Mouse (Mus musculus) left cerebral cortex, adult 8-10 months (tissue): ENCODE results near the gene Mtus2. TPM values are rescaled to one million over a fixed set of nuclear protein-coding genes. Genes with fewer than 3 reads are reported as not detected.

ENCODE experiments used
- DNase-seq, 2 experiments: peaks; one replicate each; pipeline ENCODE4 v3.0.0; 2022; ENCODE audit warnings: low spot score in 2 of 2
- total RNA-seq, 4 experiments: library from RNA; stranded (reverse); gene quantifications; 2 replicates each; pipeline ENCODE4 v1.2.4; 2022

Mtus2 gene
- total RNA-seq, 4 experiments from 2014 or later, result 36.6 to 43.1 (median 39.3) TPM

DNA sequence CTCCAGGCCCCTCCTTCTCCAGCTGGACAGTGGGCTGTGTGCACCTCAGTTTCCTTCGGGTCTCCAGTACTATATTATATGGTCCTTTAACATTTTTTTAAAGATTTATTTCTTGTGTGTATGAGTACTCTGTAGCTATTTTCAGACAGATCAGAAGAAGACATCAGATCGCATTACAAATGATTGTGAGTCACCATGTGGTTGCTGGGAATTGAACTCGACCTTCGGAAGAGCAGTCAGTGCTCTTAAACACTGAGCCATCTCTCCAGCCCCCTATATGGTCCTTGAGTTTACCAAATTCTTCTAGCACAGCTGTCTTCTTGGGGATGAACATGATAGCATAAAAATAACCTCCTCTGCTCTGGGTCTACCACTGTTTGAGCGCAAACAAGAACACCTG lies 382.0 kb downstream of the Mtus2 start:
- no peak for DNase-seq

DNA sequence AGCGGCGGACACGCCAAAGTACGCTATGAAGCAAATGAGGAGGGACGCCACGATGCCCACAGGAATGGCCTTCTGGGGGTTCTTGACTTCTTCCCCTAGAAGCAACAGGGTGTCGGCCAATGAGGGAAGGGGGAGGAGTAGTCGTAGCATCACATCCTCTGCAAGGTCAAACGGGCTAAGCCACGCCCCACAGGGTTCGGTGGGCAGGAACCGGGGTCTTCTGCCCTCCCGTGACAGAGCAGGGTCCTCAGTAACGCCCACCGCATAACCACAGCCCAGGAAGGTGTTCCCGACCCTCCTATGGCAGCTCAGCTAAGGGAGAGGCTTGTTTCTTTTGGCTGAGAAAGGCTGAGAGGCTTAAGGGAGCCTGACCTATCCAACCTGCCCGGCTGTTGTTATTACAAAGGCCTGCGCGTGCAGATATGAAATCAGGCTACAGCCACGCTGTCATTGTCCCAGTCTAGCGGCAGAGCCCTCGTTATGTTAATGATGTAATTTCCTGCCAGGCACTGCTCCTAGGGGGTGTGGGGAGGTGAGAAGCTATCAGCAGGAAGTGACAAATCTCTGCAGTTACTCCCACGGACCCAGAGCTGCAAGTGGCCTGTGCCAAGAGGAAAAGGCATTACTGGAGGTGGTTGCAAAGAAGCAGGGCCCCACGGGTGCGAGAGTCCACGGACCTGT lies 385.1 kb downstream of the Mtus2 start:
- peak in 1 of 2 experiments; percentile 54 for DNase-seq

- no peak for DNase-seq
Observed at GRCm38 (mm10) chr5:148344374-148344773, 387.3 kb downstream of the Mtus2 start.

GRCm38 (mm10) chr5:148346543-148346942 lies 389.4 kb downstream of the Mtus2 start:
- DNase-seq, result no peak

DNA sequence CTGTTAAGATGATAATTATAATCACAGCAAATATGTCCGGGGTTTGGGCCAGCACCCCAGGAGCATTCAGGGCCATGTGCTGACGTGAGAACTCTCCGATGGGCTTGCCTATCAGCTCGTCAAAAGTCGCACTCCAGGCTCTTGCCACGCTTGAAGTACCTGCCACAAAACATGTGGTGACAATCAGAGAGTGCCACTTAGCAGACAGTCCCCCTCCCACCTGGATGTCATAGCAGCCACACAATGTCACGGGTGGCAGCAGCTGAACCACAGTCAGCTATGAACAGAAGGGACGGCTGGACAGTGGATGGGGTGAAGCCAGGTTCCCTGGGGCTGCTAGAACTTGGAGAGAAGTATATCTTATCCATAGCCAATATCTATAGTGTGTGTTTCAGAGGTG lies 391.0 kb downstream of the Mtus2 start:
- no peak for DNase-seq

- no peak for DNase-seq
Observed at GRCm38 (mm10) chr5:148349327-148350011, 392.3 kb downstream of the Mtus2 start.

- no peak for DNase-seq
Observed at GRCm38 (mm10) chr5:148353429-148353828, 396.3 kb downstream of the Mtus2 start.

- DNase-seq, result no peak
Observed at GRCm38 (mm10) chr5:148354536-148354935, 397.4 kb downstream of the Mtus2 start.

DNA sequence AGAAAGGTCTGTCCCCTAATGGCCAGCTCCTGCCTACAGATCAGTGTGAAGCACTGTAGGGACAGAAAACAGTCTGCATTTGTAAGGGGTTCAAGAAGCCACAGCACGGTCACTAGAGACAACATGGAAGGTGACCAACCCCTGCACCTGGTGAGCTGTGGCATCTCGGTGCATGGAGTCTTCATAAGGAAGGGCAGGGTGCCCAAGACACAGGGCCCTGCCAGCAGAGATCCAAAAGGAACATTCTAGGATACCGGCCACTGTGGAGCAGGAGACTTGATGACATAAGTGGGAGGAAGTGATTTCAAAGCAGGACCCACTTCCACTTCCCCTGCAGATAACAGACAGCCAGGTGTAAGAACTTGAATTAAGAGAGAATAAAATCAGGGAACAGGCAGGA lies 398.7 kb downstream of the Mtus2 start:
- no peak for DNase-seq

- no peak for DNase-seq
Observed at GRCm38 (mm10) chr5:148357168-148357567, 400.0 kb downstream of the Mtus2 start.

GRCm38 (mm10) chr5:148359131-148359530 lies 402.0 kb downstream of the Mtus2 start:
- DNase-seq, result no peak

DNA sequence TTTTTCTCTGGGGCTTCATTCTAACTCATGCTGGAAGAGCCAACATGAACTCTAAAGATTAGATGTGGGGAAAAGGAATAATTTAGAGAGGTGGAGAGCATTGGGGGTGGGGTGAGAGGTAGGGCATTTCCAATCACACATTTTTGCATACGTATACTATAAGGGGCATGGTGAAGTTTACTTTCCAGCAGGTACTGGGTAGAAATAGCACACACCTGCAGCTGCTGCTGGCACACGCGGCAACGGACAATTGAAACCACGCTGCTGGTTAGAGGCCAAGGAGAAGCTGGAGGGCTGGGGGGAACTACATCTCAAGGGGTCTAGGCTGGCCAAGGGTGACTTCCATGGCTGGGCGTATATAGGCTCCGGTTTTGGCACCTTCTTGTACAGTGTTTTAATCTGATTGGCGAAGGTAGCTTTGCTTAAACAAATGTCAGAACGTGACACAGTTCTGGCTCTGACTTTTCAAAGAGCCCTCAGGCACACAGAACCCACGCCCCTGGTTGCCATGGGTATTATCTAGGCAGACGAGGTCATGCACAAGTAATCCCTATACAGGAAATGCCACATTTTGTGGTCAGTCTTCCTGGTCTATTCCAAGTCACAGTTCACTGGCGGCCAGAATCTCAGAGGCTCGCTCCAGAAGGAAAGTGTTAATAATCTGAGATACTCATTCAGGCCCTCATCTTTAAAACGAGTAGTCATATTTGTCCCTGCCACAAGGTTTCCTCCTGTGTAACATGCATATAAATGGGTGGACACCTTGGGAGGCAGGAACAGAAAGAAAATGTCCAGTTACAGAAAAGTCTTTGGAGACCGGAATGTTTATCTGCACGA lies 404.0 kb downstream of the Mtus2 start:
- DNase-seq, result no peak

DNA sequence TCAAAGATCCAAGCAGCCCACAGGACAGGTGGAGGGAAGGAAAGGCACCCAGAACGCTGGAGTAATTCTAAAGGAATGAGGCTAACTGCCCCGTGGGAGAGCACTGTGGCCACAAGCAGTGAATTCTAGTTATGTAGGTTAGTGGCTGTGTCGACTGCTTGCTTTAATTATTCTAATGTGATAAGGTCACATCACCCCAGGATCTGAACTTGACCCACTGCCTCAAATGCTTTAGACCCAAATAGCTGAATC lies 404.6 kb downstream of the Mtus2 start:
- DNase-seq, result no peak

DNA sequence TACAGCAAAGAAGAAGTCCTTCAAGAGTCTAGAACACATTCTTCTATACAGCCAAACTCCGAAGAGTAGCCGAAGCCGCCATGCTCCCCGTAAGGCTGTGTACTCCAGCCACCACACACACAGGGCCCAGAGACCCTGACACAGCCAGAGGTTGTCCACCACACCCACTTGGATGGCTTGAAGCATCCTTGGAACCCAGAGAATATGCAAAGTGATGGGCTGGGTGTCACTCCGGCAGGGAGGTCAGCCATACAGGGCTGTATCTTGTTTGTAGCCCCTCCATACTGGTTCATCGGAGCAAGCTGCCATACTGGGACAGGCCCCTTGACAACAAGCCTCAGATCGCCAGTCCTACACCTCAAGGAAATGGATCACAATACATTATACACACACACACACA lies 405.2 kb downstream of the Mtus2 start:
- DNase-seq, result no peak

GRCm38 (mm10) chr5:148363441-148364113 lies 406.5 kb downstream of the Mtus2 start:
- no peak for DNase-seq

Other genes with a start within 250 kb of the Mtus2 start
- gene Flt1, start 231.3 kb upstream of the Mtus2 start, total RNA-seq, result 10 to 100 TPM; 32.9 to 40.4 (median 35.7) TPM
- gene Pomp, start 96.9 kb upstream of the Mtus2 start, total RNA-seq, result 100 to 1,000 TPM; 141 to 181 (median 153) TPM
- 10 to 100 TPM in 1 of 4 experiments, 1 to 10 TPM in 3; 8.6 to 11.2 (median 9.2) TPM for gene Slc46a3, start 62.5 kb upstream of the Mtus2 start, total RNA-seq